Mouse (Mus musculus): ENCODE results near the gene Nmu.

Nmu gene

DNA sequence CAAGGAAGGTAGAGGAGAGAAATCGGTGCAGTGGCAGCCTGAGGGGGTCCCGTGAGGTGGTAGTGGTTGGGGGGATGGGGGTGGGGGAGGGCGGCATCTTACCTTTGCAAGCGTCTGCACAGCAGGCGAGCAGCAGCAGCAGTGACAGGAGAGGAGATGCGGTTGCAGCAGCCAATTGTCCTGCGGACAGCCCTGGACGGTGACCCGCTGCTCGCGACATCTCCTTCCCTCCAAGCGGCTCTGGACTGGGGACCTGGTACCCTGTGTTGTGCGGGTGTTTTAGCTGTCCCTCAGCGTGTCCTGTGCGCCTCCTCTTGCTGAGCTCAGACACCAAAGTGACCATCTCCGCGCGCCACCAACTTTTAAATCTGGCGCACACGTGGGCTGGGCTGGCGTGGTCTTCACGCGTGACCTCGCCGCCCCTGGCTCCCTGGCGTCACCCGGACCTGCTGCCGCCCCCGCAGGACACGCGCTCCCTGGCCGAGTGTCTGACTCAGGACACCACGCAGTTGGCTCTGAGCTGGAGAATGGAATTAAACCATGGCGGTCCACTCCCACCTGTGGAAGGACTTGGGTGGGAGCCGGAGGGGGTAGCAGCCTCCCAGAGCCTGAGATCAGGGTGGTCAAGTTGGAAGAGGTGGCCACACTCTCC lies at the start of gene Nmu:
Gene Nmu (minus strand): TSS at position 336 of the 652 bp plus-strand sequence.
- no peak for DNase-seq

GRCm38 (mm10) chr5:76411697-76412096 lies 48.1 kb upstream of the Nmu start:
- no peak for DNase-seq

- DNase-seq: no peak
Observed at GRCm38 (mm10) chr5:76394382-76394781, 30.8 kb upstream of the Nmu start.

- DNase-seq: no peak
Observed at GRCm38 (mm10) chr5:76389041-76389795, 25.6 kb upstream of the Nmu start.

DNA sequence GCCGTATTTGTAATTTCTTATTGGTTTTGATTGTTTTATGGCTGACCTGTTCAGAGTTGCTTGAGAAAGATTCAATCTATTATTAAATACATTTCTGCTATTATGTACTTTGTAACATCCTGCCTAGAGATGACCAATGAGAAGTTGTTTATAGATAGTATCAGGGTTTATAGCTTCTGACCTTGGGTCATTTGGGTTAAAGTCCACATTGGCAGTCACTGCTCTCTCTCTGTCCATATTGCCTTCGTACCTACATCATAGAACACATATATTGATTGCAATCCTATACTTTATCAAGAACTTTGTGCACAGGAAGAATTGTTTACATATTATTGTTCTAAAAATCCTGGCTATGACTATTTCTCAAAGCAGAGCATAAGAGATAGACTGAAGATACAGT lies 24.9 kb upstream of the Nmu start:
- no peak for DNase-seq

DNA sequence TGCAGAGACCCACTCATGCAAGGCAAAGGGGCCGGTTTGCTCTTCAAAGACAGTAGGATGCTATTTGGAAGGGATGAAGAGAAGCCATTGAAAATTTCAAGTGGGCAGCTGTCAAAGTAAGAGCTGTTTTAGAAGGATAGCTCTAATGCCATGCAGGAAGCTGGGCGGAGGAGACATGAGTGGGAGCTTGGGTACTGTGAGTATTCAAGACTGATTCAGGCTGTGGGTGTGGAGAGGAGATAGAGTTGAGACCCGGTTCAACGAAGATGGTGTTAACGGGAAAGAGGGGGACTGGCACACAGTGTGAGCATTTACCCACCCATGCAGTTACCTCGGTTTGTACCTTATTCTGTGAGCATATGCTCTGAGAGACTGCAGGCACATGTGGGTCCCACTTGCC lies 20.1 kb upstream of the Nmu start:
- DNase-seq: no peak

- DNase-seq: no peak
Observed at GRCm38 (mm10) chr5:76381836-76382235, 18.2 kb upstream of the Nmu start.

- DNase-seq: no peak
Observed at GRCm38 (mm10) chr5:76379216-76379615, 15.6 kb upstream of the Nmu start.

GRCm38 (mm10) chr5:76369215-76369840 lies 5.7 kb upstream of the Nmu start:
- DNase-seq: no peak

GRCm38 (mm10) chr5:76365406-76365805 lies 1.8 kb upstream of the Nmu start:
- DNase-seq: no peak

GRCm38 (mm10) chr5:76360786-76361185 lies 2.8 kb downstream of the Nmu start:
- no peak for DNase-seq

GRCm38 (mm10) chr5:76360057-76360456 lies 3.5 kb downstream of the Nmu start:
- DNase-seq: no peak

- DNase-seq: no peak
Observed at GRCm38 (mm10) chr5:76351953-76352611, 11.5 kb downstream of the Nmu start.

GRCm38 (mm10) chr5:76351537-76351936 lies 12.1 kb downstream of the Nmu start:
- DNase-seq: no peak

GRCm38 (mm10) chr5:76346137-76346536 lies 17.5 kb downstream of the Nmu start:
- no peak for DNase-seq

DNA sequence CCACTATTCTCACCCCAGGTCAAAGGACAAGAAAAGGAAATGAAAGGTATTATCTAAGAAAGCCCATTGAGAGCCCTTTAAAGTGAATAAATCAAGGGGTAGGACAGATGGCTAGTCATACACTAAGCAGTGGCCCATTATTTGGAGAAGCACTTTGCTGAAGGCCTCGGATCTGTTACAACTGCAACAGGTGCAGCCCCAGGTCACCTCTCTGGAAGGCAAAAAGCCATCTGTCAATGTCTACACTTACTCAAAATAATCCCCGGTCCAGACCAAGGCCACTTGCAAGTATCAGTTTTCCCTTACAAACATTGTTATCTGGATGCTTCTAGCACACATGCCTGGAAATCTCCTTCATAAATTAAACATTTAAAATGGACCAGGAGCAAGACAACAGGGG lies 22.7 kb downstream of the Nmu start:
- no peak for DNase-seq

DNA sequence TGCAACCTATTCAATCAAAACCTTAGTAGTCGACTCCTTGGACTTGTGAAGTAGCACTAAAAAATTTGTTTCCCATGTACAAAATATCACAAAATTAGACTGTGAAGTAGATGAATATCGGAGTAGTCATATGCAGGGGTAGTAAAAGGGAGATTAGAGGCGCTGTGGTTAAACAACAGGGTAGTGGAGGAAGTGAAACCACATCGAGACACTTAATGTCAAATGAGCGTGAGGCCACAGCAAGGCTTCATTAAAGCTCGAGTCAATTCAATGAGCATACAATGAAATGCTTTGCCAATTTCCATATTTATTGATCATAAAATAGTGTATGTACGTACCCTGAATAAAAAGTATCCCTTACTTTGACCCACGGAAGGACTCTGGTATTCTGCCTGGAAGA lies 26.5 kb downstream of the Nmu start:
- DNase-seq: no peak

DNA sequence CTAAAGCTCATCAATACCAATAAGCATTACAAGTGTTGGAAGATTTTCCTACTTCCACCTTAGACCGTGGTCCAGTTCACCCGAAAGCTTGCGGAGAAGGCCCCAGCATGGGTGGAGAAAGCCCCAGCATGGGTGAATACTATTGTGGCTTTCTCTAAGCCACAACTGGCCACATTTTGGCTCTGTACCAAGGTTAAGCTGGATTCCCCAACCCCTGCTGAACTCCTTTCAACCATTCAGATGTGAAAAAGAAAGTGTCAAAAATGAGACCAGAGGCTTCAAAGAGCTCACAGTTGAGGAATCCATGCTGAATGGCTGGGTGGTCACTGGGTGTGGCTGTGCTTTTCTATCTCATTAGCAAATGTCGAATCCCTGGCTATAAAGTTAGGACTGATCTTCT lies 29.8 kb downstream of the Nmu start:
- no peak for DNase-seq

GRCm38 (mm10) chr5:76330953-76331352 lies 32.6 kb downstream of the Nmu start, which contains the start of gene Pdcl2:
TSS of gene Pdcl2 (minus strand) at chr5:76331156.
- DNase-seq: no peak

DNA sequence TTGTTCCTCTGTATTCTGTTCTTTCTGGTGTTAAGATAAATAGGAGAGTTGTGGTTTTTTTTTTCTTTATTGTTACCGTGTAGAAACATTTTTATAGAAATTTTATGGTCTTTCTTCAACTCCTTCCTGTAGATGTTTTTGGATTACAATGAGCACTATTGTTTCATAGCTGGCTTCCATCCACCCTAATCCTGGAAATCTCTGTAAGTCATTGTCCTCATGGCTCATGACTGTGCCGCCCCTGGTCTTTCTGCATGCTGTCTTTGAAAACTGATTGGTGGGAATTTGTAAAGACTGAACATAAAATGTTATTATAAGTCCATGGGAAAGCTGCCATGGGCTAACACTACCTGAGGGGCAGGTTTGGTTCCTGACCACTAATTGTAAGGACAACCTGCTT lies 36.3 kb downstream of the Nmu start:
- DNase-seq: no peak

DNA sequence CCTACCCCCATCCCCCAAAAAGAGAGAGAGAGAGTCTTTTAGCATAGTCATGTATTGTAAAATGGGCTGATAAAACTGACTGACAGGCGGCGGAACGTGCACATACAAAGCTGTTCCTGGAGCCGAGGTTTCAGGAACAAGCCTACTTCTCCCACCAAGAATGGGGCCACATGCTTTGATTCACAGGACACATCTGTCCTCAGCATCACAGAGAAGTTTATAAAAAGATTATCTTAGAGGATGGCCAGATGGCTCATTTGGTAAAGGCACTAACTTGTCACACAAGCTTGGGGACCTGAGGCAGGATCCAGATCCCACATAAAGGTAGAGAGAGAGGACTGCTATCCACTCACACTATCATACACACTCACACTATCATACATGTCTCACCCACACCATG lies 38.5 kb downstream of the Nmu start:
- DNase-seq: no peak

DNA sequence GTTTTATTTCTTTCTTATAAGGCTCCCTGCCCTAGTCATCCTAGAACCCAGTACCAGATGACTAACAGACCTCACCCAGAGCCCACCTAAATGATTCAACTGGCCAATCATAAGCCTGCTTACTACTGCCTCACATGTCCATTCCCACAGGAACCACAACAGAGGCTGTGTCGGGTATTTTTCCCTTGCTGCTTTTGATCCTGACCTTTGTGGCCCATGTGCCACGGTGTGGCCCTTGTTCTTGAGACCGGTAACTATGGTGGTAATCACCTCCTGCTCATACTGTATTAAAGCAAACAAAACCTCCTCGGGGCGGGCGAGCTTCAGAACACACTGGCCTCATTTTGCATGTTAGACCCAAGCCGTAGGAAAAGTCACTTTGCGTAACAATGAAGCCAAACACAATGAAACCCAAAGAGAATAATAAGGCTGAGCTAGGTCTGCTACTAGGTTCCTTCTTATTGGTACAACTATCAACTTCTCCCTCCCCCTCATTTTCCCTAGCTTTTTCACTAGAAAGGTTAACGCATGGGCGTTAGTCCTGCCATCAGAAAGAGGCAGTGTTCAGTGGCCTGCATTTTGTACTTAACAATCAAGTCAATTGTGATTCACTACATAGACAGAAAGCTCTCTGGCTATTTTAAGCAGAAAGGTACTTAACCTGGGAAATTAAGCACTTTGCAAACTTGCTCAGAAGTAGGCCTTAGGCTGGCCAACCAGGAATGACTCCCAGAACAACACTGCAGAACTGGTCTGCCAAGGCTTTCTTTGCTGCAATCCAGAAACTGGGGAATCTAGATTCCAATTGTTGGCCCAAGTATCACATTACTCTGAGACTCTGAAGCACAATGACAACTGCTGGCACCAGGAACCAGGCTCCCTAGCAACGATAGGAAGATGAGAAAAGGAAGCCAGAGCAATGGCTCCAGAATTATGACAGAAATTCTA lies 42.1 kb downstream of the Nmu start:
- no peak for DNase-seq

Measured in cerebellum, adult 9-10 months (tissue).